Mouse (Mus musculus) lung, postnatal 0 days (tissue): ENCODE data around the gene Atp6v0e2.

Source experiments
- CTCF ChIP-seq: IDR thresholded peaks from 2 replicates; pipeline ENCODE4 v1.5.1; 2016; ENCODE audit warnings: antibody characterized with exemption, mild to moderate bottlenecking
- EP300 ChIP-seq: IDR thresholded peaks from 2 replicates; pipeline ENCODE4 v1.6.1; 2016; ENCODE audit warnings: antibody characterized with exemption, mild to moderate bottlenecking, control low read depth

DNA sequence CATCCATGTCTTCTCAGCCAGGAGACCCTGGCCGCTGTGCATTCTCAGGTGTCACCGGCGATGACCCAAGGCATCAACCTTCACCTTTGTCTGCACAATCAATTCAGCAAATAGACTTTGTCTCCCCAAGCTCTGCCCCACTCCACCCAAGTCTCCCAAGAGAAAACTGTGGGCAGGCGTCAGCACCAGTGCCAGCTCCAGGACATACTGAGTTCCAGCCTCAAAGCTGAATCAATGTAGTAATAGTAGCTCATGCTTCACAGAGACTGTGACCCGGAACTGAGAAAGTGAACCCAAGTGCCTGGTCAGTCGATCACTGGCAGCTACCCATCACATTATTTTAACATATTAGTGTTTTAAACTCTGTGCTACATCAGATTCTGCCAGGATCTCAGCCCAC is 10.9 kb downstream of the Atp6v0e2 start:
- TF ChIP-seq CTCF (no peak), EP300 (no peak)
